Mouse (Mus musculus): ENCODE measurements around the gene Iqcc.

Iqcc gene

DNA sequence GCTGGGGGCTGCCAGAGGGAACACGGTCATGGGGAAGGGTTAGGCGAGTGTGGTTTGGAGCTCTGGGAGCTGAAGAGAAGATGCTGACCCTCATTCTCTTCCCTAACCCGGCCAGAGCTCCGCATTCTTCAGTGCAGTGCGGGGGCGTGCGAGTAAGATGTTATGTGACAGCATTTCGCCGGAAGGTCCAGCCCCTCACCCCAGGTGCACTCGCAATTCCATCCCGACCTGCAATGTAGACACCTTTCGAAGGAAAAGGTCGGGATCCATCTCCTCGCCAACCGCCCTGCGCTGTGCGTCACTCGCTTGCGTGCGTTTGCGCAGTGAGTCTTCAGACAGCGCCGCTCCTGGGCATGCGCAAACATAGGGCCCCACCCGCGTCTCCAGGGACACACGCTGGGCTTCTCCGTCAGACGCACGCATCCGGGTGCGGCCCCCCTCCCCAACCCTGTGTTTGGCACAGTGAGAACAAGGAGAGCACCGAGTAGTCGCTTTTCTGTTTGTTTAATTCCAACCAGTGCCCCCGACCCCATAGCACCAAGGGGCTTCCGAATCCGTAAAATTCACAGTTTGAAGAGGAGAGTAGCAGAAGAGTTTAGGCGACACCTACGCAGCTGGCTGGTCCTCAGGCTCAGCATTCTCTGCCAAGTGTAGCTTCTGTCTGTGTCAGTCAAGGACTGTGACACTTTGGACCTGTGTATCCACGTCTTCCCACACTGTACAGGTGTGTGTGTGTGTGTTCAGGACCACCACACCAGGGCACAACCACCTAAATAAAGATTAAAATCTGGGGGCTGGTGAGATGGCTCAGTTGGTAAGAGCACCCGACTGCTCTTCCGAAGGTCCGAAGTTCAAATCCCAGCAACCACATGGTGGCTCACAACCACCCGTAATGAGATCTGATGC lies at the start of gene Iqcc:
TSS of gene Iqcc (minus strand) at position 314 of the 906 bp plus-strand sequence.
- peak; percentile 86 for DNase-seq (ENCODE audit: low read depth, low spot score)

DNA sequence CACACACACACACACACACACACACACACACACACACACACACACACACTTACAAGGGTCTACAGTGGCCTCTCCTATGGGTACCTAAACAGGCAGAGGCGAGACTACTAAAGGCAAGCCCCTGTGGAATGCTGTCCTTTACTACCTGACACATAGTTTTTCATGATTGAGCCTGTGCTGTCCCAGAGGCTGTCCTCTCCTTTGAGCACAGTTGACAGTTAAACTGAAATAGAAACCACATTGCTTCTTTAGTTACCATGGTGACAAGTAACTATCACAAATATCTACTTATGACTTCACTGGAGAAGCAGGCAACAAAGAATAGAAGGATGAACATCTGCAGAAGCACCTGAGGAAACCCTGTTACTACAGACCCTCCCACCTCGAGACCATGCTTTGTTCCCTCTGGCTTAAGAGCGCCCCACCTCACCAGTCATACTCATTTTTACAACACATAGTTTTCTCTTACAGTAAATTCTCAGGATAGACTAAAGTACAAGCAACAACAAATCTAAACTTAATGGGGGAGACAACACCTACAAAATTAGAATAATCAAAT lies 43.4 kb upstream of the Iqcc start:
- DNase-seq (ENCODE audit: low read depth, low spot score): no peak

DNA sequence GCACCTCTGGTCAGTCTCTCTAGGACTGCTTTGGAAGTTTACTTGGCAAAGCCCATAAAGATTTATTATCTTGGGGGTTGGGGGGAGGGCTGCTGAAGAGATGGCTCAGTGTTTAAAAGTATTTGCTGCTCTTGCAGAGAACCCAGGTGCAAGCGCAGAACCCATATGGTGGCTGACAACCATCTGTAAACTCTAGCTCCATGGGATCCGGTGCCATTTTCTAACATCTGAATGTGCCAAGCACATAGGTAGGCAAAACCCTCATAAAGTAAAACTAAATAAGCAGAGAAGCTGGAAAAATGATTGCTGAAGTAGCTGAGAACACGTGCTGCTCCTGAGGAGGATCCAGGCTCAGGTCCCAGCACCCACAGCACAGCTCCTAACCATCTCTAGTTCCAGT lies 42.7 kb upstream of the Iqcc start:
- DNase-seq (ENCODE audit: low read depth, low spot score): no peak

DNA sequence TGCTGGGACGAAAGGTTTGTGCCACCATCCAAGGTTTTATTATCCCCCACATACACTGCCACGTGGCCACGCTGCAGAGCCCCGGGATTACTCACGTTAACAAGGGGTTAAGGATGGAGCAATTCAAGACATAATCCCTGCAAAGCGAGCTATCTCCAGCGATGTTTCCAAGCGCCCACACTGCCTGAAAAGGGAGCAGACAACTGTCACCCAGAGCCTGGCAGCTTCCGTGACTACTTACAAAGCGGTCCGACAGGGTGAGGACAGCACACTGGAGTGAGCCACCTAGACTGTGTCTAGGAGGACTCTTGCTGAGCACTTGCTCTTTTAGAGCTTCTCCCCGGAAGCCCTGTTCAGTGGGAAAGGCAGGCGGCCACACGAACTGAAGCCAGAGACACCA lies 35.9 kb upstream of the Iqcc start:
- no peak for DNase-seq (ENCODE audit: low read depth, low spot score)

DNA sequence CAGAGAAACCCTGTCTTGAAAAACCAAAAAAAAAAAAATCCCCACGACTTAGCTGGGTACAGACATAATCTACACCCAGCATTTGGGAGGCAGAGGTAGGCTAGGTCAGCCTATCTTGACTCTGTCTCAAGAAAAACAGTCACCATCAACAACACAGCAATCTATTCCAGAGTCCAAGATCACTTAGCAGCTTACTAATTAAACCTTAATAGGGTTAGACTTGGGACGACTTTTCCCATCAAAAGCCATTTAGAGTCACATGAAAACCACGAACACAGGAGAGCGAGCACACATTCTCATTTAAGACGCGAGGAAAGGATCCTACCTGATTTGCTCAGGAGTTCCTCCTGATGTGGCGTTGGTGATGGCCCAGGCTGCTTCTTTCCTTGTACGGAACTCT lies 31.5 kb upstream of the Iqcc start:
- no peak for DNase-seq (ENCODE audit: low read depth, low spot score)

DNA sequence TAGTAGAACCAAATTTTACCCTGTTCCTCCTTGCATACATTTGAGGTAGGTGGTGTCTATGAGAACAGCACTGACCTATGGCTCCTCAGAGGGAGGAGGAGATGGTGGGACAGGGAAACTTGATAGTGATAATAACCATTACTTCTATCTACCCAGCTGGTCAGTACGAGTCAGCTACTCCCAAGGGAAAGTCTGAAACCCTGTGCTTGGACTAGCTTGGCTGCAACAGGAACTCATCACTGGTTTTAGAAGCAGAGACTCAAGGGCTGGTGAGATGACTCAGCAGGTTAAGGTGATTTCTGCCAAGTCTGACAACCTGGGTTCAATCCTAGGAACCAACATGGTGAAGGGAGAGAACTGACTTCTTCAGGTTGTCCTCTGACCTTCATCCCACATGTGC lies 29.8 kb upstream of the Iqcc start:
- no peak for DNase-seq (ENCODE audit: low read depth, low spot score)

DNA sequence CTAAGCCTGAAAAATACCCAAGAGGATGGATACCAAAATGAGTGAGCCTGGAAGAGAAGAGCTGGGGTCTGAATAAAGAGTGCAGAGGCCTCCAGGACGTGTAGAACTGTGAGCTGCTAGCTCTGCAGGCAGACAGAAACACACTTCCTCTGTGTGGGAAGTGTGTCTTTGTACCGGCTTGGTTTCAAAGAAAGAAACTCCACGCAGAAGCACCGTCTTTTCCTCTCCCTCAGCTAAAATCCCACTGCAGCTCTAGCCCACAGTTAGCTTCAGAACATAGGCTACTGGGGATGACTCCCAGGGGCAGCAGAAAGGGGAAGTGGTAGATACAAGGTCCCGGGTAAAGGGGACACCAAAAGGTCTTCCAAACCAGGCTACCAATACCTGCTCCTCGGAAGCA lies 26.3 kb upstream of the Iqcc start:
- no peak for DNase-seq (ENCODE audit: low read depth, low spot score)

DNA sequence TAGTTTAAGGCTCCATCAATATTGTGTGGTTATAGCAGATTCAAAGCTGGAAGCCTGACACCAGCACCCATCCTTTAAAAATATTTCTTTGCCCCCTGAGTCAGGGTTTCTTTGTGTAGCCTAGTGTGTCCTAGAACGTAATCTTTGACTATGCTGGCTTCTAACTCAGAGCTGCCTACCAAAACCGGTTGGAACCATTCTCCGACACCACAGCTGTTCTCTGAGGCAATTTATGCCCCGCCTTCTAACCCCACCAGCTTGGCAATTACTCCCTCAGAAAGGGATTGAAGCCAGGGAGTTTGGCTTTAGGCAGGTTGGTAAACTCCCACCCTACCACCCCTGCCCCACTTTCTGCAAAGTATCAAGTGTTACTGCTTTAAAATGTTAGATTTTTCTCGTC lies 22.9 kb upstream of the Iqcc start:
- DNase-seq (ENCODE audit: low read depth, low spot score): no peak

DNA sequence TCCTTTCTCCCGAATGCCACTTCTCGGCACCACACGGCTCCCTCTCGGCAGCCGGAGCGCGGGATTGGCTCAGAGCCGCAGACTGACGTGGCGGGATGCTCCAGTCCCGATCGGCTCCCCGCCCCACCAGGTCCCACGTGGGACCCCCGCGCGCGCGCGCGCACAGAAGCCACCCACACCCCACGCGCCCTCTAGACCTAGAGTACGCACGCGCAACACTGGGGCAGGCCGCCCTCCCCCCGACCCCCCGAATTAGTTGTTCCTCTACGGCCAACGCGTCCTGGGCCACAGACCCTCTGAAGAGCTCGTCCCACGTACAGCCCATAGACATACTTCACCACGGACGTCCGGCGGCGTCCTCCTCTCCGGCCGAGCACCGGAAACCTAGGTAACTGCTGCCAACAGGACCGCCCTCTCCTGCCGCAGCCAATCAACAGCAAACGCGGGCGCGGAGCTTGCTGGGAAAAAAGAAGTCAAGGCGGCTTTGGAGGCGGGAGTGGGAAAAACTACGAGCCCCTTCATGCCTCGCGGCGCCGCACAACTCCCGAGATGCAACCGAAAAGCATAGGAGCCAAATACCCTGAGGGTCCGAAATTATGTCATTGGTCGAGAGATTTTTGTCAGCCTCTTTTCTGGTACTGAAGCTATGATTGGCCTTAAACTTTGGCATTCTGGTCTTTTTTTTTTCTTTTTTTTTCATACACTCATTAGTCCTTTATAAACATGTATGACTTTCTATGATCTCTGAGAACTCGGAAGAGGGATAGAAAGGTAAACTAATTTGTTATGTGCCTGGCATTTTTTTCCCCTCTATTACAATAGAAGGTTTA lies 22.0 kb upstream of the Iqcc start, which contains the start of gene Txlna:
TSS of gene Txlna (minus strand) at position 428 of the 830 bp plus-strand sequence.
- peak; percentile 94 for DNase-seq (ENCODE audit: low read depth, low spot score)

DNA sequence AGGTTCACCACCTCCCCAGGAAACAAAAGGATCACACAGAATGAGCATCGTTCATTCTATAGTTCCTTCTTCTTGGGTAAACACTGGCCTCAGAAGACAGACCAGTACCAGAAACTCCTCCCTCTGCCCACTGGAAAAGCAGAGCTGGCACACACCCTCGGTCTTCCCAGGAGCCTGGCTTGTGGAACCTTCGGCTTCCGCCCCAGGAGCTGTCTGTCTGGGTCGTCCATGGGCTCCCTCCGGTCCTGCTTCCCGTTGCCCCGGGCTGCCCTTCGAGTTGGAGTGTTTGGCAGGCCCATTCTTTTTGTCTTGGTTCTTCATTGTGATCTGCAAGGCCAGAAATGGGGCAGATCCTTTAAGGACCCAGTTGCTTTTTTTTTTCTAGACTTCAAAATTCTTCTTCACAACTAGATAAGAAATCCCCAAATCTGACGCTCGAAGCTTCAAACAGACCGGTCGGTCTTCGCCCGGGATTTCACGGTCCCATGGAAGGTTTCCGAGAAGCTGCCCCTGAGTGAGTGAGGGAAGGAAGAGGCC lies 21.3 kb upstream of the Iqcc start:
- DNase-seq (ENCODE audit: low read depth, low spot score): no peak

DNA sequence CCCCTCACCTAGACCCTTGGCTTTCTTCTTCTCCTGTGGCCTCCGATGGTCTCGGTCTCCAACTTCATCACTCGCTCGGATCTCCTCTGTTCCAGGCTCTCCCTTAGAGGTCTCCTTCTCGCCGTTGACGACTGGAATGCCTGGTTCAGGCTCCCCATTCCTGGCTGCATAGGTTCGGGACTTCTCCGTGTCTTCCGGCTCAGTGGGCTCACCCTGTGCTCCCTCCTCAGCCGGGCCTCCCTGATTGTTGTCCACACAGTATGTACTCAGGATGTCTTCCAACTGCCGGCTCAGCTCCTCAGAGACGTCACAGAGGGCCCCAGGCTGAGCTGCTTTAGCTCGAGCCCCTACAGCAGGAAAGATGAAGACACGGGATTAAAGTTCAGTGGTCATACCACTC lies 20.3 kb upstream of the Iqcc start:
- no peak for DNase-seq (ENCODE audit: low read depth, low spot score)

DNA sequence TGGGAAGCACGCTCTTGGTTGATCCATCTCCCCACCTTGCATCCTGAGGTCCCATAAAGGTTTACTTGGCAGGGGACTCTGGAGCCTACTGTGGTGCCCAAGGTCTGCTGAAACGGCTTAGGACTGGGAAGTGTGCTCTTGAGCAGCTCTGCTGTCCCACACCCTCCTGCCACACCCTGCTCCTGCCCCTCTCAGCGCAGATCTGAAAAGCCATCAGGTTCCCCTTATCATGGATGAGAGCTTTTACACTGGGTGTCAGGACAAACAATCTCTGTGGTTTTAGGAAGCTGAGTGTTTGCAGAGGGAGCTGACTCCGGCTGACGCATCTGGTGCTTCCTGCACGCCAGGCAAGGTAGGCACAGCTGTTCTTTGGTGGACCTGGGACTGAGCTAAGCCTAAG lies 15.0 kb upstream of the Iqcc start:
- DNase-seq (ENCODE audit: low read depth, low spot score): no peak

DNA sequence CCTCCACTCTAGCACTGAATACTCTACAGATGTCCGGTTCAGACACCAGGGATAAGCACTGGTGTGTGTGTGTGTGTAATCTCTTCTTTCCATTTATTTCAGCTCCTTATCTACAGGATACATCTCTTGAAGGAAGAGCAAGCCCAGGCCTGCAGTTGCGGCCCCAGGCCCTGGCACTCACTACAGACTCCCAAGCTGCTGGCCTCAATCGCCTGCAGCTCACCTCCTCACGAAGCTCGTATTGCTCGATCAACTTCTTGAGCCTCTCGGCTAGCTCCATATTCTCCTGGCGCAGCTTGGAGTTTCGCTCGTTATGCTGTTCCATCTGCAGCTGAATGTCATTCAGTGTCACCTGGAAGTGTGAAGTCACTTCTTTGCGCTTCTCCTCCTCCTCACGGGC lies 13.0 kb upstream of the Iqcc start:
- no peak for DNase-seq (ENCODE audit: low read depth, low spot score)

DNA sequence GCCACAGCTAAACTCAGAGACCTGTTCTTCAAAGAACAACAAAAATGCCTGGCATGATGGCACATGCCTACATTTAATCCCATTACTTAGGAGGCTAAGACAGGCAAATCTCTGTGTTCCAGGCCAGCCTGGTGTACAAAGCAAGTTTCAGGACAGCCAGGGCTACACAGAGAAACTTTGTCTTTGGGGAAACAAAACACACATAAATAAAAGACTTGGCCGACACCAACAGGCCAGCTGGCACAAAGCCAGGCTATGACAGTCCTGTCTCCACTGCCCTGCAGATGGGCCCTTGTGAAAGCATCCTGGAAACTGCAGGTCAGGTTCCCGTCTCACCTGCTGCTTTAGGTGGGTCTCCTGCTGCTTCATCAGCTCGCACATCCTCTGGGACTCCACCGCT lies 12.0 kb upstream of the Iqcc start:
- no peak for DNase-seq (ENCODE audit: low read depth, low spot score)

DNA sequence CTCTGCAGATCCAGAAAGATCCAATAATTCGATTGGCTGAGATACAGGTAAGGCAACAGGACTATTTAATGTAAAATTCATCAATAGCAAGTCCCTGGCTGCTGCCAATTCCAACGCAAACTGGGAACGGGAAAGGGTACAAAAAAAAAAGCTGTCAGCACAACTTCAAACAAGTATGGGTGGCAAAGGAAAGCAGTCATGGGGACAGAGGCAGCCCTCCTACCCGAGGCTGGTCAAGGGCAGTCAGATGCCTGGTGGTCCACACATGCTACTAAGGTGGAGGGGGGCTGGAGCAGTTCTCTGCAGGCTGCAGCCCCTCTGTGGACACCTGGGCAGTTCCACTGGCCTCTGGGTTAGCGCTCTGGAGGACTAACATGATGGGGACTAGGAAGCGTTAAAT lies 7.1 kb upstream of the Iqcc start:
- no peak for DNase-seq (ENCODE audit: low read depth, low spot score)

DNA sequence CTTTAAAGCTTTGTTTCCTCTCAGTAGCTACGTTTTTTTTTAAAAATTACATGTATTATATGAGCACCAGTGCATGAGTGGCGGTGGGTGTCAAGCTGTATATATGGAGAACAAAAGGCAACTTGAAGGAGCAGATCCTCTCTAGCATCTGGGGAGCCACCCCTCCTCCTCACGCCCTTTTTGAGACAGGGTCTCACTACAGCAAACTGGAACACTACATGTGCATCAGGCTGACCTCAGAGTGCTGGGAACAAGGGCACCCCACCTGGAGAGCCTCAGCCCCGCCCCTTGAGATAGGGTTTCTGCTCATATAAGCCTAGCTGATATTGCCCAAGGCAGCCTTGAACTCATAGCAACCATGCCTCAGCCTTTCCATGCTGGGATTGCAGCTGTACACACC lies 6.6 kb upstream of the Iqcc start:
- DNase-seq (ENCODE audit: low read depth, low spot score): no peak

DNA sequence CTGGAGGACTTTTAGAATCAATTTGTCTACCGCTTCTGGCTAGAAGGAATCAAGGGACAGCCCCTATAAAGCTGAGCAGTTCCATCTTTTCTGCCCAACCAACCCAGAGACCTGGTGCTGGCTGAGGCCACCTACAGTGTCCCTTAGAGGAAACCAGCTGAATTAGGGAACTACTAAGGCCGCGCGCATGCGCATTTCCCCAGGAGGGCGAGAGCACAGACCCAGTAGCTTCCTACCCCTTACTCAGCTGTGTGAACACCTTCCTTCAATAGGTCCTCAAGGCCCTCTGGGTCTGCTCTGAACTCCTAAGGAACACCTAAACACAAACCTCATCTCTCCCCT lies 6.1 kb upstream of the Iqcc start:
- no peak for DNase-seq (ENCODE audit: low read depth, low spot score)

DNA sequence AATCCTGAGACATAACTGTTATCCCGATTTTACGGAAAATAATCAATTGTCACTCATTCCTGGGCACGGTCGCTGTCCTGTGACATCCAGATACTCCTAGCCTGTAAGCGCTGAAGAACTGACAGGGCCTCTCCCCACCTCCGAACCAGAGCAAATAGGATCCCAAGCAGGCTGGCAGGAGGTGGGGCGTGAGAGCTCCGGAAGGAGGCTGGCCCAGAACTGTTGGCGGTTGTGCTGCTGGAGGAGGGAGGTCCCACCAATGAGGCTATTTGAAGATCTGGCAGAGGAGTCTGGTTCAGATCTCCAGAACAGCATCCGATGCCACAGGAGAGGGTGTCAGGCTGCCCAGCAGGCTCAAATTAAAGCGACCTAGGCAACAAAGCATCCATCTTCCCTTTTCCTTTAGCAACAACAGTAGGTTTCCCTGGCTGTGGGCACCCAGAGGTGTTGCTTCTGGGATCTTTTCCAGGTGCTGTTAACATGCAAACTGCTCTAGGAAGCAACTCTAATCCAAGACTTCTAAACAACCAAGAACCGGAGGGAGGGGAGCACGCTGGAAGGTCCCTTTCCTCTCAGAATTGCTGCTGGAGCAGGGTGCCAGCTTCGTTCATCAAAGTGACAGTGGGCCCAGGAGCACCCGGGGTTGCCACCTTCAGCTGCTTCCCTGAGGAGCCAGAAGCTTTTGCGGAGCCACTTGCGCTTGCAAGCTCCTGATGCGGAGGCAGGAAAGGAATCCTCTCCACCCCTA lies 5.6 kb upstream of the Iqcc start:
- DNase-seq (ENCODE audit: low read depth, low spot score): peak; percentile 77

DNA sequence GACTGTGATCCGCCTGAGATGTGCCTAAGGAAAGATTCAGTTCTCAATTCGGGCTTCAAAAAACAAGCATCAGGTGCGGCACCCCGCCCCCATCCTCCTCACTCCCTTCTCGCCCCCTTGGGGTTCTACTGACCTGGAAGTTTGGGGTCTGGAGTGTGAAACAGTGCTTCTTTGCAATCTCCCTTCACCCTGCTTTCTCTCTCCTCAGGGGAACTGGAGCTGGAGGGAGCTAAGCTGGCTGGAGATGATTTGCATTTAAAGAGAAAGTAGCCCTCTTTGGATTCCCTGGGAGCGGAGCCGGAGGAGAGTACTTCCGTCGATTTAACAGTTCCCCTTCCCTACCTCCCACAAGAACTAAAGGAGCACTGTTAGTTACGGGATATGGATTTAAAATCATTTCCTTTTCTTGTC lies 4.8 kb upstream of the Iqcc start, which contains the start of gene Ccdc28b:
TSS of gene Ccdc28b (minus strand) at position 267 of the 411 bp plus-strand sequence.
- no peak for DNase-seq (ENCODE audit: low read depth, low spot score)

DNA sequence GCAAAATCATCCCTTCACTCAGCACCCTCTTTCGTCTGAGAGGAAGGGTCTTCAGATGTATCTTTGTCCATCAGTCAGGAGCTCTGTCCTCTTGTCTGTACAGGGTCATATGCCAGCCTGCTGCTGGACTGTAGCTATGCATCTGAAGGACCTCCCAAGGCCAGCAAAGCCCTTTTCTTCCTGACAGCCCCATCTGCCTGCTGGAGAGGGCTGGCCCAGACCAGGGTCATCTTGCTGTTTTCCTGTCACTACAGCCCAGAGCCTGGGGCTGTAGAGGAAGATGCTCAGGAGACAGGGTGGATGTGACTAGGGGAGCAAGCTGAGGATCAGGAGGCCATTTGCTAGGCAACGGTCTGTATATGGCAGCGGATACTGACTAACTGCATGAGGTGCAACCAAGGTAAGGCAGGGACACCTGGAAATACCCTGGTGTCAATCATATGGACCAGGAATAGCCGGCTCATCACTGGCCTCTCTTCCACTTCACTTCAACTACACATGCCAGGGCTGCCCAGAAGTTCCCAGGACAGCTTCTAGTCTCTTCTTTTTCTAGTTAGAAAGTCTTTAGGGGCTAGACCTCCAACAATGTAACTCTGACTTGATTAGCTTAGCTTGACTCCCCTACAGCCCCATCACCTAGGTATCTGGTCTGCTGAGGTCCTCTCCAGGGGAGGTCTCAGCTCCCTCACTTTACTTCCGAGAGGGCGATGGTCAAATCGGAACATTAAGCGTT lies 4.1 kb upstream of the Iqcc start:
- no peak for DNase-seq (ENCODE audit: low read depth, low spot score)
